Mouse (Mus musculus): Measurements from ENCODE around the gene Nkx2-2. TPM values are rescaled to one million over a fixed set of nuclear protein-coding genes. Genes with fewer than 3 reads are reported as not detected.

Nkx2-2 gene
- polyA plus RNA-seq, 1 experiment from 2014 or later = 2.2 TPM

- no peak overlapping the region for H3K9ac ChIP-seq (ENCODE audit: low read depth, low read length)
- no peaks in the 10 kb centered on the region for H3K36me3 ChIP-seq (ENCODE audit: control insufficient read depth, insufficient read depth, low read length)
- no peak overlapping the region for H3K27ac ChIP-seq (ENCODE audit: low read length)
- no peak overlapping the region for H3K4me3 ChIP-seq (ENCODE audit: low read length)
- no peaks in the 10 kb centered on the region for H3K9me3 ChIP-seq (ENCODE audit: control insufficient read depth, low read length)
- ATAC-seq = no peak
- 10% methylated on average over 11 of the region's 11 CpGs for WGBS
- H3K4me2 ChIP-seq (ENCODE audit: low read depth, low read length) = no peak overlapping the region
- peaks cover 94% of the 10 kb centered on the region for H3K27me3 ChIP-seq (replicated peaks; ENCODE audit: control insufficient read depth, insufficient read depth, low read length)
- peaks cover 9% of the 10 kb centered on the region for H3K4me1 ChIP-seq (ENCODE audit: control insufficient read depth, insufficient read depth, low read length)
Observed at GRCm38 (mm10) chr2:147188871-147189545, 5.0 kb downstream of the Nkx2-2 start.

GRCm38 (mm10) chr2:147188074-147188700 is 5.9 kb downstream of the Nkx2-2 start:
- H3K4me2 ChIP-seq (ENCODE audit: low read depth, low read length) = peak overlapping the region; percentile 6; the same call in 1 of the 2 replicates

GRCm38 (mm10) chr2:147187061-147187870 is 6.8 kb downstream of the Nkx2-2 start:
- H3K27me3 ChIP-seq (replicated peaks; ENCODE audit: control insufficient read depth, insufficient read depth, low read length) = peaks cover 91% of the 10 kb centered on the region
- H3K4me1 ChIP-seq (ENCODE audit: control insufficient read depth, insufficient read depth, low read length) = peaks cover 9% of the 10 kb centered on the region
- no peak overlapping the region for H3K27ac ChIP-seq (ENCODE audit: low read length)
- no peak overlapping the region for H3K4me3 ChIP-seq (ENCODE audit: low read length)
- no peaks in the 10 kb centered on the region for H3K36me3 ChIP-seq (ENCODE audit: control insufficient read depth, insufficient read depth, low read length)
- H3K9me3 ChIP-seq (ENCODE audit: control insufficient read depth, low read length) = no peaks in the 10 kb centered on the region
- 1% methylated on average over 32 of the region's 33 CpGs for WGBS
- H3K4me2 ChIP-seq (ENCODE audit: low read depth, low read length) = no peak overlapping the region
- ATAC-seq = no peak
- H3K9ac ChIP-seq (ENCODE audit: low read depth, low read length) = no peak overlapping the region

More at GRCm38 (mm10) chr2:147188074-147188700, 5.9 kb downstream of the Nkx2-2 start:
- H3K27ac ChIP-seq (ENCODE audit: low read length) = no peak overlapping the region
- 4% methylated on average over 28 of the region's 28 CpGs for WGBS
- no peak overlapping the region for H3K9ac ChIP-seq (ENCODE audit: low read depth, low read length)
- H3K27me3 ChIP-seq (replicated peaks; ENCODE audit: control insufficient read depth, insufficient read depth, low read length) = peaks cover 92% of the 10 kb centered on the region
- no peaks in the 10 kb centered on the region for H3K9me3 ChIP-seq (ENCODE audit: control insufficient read depth, low read length)
- H3K4me1 ChIP-seq (ENCODE audit: control insufficient read depth, insufficient read depth, low read length) = peaks cover 9% of the 10 kb centered on the region
- no peak for ATAC-seq
- no peaks in the 10 kb centered on the region for H3K36me3 ChIP-seq (ENCODE audit: control insufficient read depth, insufficient read depth, low read length)
- no peak overlapping the region for H3K4me3 ChIP-seq (ENCODE audit: low read length)

- Histone ChIP-seq H3K4me2 (ENCODE audit: low read depth, low read length) (no peak overlapping the region), H3K9ac (ENCODE audit: low read depth, low read length) (no peak overlapping the region), H3K36me3 (ENCODE audit: control insufficient read depth, insufficient read depth, low read length) (no peaks in the 10 kb centered on the region), H3K4me3 (ENCODE audit: low read length) (no peak overlapping the region), H3K27ac (ENCODE audit: low read length) (no peak overlapping the region), H3K27me3 (replicated peaks; ENCODE audit: control insufficient read depth, insufficient read depth, low read length) (peaks cover 91% of the 10 kb centered on the region), H3K9me3 (ENCODE audit: control insufficient read depth, low read length) (no peaks in the 10 kb centered on the region), H3K4me1 (ENCODE audit: control insufficient read depth, insufficient read depth, low read length) (peaks cover 9% of the 10 kb centered on the region)
- under 1% methylated on average over 25 of the region's 25 CpGs for WGBS
- no peak for ATAC-seq
Observed at GRCm38 (mm10) chr2:147186261-147186681, 7.8 kb downstream of the Nkx2-2 start.

DNA sequence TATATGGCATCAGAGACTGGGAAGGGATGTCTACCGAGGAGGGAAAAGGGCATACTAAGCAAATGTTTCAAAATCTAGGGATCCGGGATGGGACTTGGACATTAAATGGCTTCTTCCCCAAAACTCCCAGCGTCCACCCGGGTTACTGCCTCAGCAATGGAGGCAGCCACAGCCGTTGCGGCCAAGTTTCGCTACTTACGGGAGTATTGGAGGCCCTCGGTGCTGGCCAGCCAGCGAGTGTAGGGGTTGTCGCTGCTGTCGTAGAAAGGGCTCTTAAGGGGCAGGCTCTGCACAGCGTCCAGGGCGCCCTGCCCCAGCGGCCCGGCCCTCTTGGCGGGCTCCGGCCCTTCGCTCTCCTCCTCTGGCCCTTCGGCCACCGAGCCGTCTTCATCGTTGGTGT is 8.5 kb downstream of the Nkx2-2 start:
- peak overlapping the region; percentile 27 for H3K4me3 ChIP-seq (ENCODE audit: low read length)
- H3K9me3 ChIP-seq (ENCODE audit: control insufficient read depth, low read length) = no peaks in the 10 kb centered on the region
- ATAC-seq = no peak
- 2% methylated on average over 23 of the region's 23 CpGs for WGBS
- H3K27ac ChIP-seq (ENCODE audit: low read length) = no peak overlapping the region
- peak overlapping the region; percentile 22; the same call in 1 of the 2 replicates for H3K4me2 ChIP-seq (ENCODE audit: low read depth, low read length)
- H3K36me3 ChIP-seq (ENCODE audit: control insufficient read depth, insufficient read depth, low read length) = no peaks in the 10 kb centered on the region
- H3K27me3 ChIP-seq (replicated peaks; ENCODE audit: control insufficient read depth, insufficient read depth, low read length) = peaks cover 91% of the 10 kb centered on the region
- peak overlapping the region; percentile 29; the same call in 1 of the 2 replicates for H3K9ac ChIP-seq (ENCODE audit: low read depth, low read length)
- H3K4me1 ChIP-seq (ENCODE audit: control insufficient read depth, insufficient read depth, low read length) = peaks cover 9% of the 10 kb centered on the region

- H3K9me3 ChIP-seq (ENCODE audit: control insufficient read depth, low read length) = no peaks in the 10 kb centered on the region
- H3K9ac ChIP-seq (ENCODE audit: low read depth, low read length) = 0 out of 2 replicates have a peak overlapping the region, but pooled peaks have one; percentile 24
- H3K4me3 ChIP-seq (ENCODE audit: low read length) = peak overlapping the region; percentile 42
- WGBS = 1% methylated on average over 61 of the region's 65 CpGs
- H3K4me2 ChIP-seq (ENCODE audit: low read depth, low read length) = peak overlapping the region; percentile 50
- peaks cover 90% of the 10 kb centered on the region for H3K27me3 ChIP-seq (replicated peaks; ENCODE audit: control insufficient read depth, insufficient read depth, low read length)
- H3K36me3 ChIP-seq (ENCODE audit: control insufficient read depth, insufficient read depth, low read length) = no peaks in the 10 kb centered on the region
- peak; percentile 16; the same call in 1 of the 2 replicates for ATAC-seq
- H3K27ac ChIP-seq (ENCODE audit: low read length) = no peak overlapping the region
- peaks cover 9% of the 10 kb centered on the region for H3K4me1 ChIP-seq (ENCODE audit: control insufficient read depth, insufficient read depth, low read length)
Observed at GRCm38 (mm10) chr2:147184071-147184990, 9.7 kb downstream of the Nkx2-2 start.

- peaks cover 87% of the 10 kb centered on the region for H3K27me3 ChIP-seq (replicated peaks; ENCODE audit: control insufficient read depth, insufficient read depth, low read length)
- H3K36me3 ChIP-seq (ENCODE audit: control insufficient read depth, insufficient read depth, low read length) = no peaks in the 10 kb centered on the region
- WGBS = 3% methylated on average over 12 of the region's 12 CpGs
- peak overlapping the region; percentile 42 for H3K4me3 ChIP-seq (ENCODE audit: low read length)
- peak overlapping the region; percentile 50 for H3K4me2 ChIP-seq (ENCODE audit: low read depth, low read length)
- 0 out of 2 replicates have a peak overlapping the region, but pooled peaks have one; percentile 24 for H3K9ac ChIP-seq (ENCODE audit: low read depth, low read length)
- H3K27ac ChIP-seq (ENCODE audit: low read length) = no peak overlapping the region
- peaks cover 9% of the 10 kb centered on the region for H3K4me1 ChIP-seq (ENCODE audit: control insufficient read depth, insufficient read depth, low read length)
- 0 out of 2 replicates have a peak, but pooled peaks have one; percentile 3 for ATAC-seq
- H3K9me3 ChIP-seq (ENCODE audit: control insufficient read depth, low read length) = no peaks in the 10 kb centered on the region
Observed at GRCm38 (mm10) chr2:147183521-147183920, 10.5 kb downstream of the Nkx2-2 start.

- Histone ChIP-seq H3K4me1 (ENCODE audit: control insufficient read depth, insufficient read depth, low read length) (peaks cover 13% of the 10 kb centered on the region), H3K4me2 (ENCODE audit: low read depth, low read length) (no peak overlapping the region), H3K36me3 (ENCODE audit: control insufficient read depth, insufficient read depth, low read length) (no peaks in the 10 kb centered on the region), H3K27me3 (replicated peaks; ENCODE audit: control insufficient read depth, insufficient read depth, low read length) (peaks cover 83% of the 10 kb centered on the region), H3K9me3 (ENCODE audit: control insufficient read depth, low read length) (no peaks in the 10 kb centered on the region), H3K4me3 (ENCODE audit: low read length) (no peak overlapping the region), H3K9ac (ENCODE audit: low read depth, low read length) (no peak overlapping the region), H3K27ac (ENCODE audit: low read length) (no peak overlapping the region)
- 10% methylated on average over 25 of the region's 25 CpGs for WGBS
- ATAC-seq = no peak
Observed at GRCm38 (mm10) chr2:147182709-147183260, 11.3 kb downstream of the Nkx2-2 start.
